Mouse (Mus musculus): ENCODE results near the gene Slc9b2.
A peak's percentile ranks its signal among the peaks of the same experiment; 100 is the strongest.

Slc9b2 gene

GRCm38 (mm10) chr3:135307411-135308259, at the start of gene Slc9b2:
Slc9b2 (plus strand) TSS chr3:135307700.
- DNase-seq (ENCODE audit: low spot score in 2 of 2) = peak; percentile 31 to 32

DNA sequence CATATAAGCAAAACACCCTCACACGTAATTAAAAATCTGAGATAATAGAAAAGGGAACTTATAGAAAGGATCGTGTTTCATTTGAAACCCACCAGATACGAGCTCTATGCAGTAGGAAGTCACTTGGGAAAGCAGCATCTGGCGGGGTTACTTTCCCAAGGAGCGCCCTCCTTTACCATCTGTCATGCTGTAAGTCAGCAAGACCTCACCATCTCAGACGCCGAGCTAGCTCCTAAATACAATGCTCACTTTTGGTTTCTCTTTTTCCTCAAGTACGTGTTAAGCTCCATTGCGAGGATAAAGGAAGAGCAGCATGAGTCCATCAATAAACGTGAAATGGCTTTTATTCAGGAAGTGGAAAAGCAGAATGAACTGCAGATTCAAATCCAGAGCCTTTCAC, 48.6 kb upstream of the Slc9b2 start:
- DNase-seq (ENCODE audit: low spot score in 2 of 2) = no peak

- DNase-seq (ENCODE audit: low spot score in 2 of 2) = no peak
Measured at GRCm38 (mm10) chr3:135260233-135260632, 47.3 kb upstream of the Slc9b2 start.

- no peak for DNase-seq (ENCODE audit: low spot score in 2 of 2)
Measured at GRCm38 (mm10) chr3:135268616-135269015, 38.9 kb upstream of the Slc9b2 start.

DNA sequence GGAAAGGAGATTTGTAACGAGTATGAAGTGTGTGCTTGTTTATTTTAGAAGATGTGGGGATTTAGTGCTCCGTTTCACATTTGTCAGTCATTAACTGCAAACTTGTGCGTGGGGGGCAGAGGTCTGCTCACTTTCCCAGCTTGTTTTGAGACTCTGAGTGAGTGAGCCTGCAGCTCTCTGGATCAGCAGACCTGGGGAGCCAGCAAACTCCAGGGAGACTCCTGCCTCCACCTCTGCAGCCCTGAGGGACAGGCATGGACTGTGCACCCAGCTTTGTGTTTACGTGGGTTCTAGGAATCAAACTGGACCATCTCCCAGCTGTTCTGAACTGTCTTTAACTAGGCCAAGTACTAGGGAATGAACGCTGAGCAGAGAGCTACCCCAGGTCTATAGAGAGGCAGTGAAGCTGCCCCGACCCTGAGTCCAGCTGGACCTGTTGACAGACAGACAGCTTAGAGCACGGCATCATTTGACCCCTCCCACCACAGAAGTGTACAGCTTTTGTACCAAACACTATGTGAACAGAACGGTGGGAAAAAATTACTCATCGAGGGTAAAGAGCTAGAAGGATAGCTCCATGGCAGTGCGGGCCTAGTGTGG, 38.0 kb upstream of the Slc9b2 start:
- DNase-seq (ENCODE audit: low spot score in 2 of 2) = no peak

DNA sequence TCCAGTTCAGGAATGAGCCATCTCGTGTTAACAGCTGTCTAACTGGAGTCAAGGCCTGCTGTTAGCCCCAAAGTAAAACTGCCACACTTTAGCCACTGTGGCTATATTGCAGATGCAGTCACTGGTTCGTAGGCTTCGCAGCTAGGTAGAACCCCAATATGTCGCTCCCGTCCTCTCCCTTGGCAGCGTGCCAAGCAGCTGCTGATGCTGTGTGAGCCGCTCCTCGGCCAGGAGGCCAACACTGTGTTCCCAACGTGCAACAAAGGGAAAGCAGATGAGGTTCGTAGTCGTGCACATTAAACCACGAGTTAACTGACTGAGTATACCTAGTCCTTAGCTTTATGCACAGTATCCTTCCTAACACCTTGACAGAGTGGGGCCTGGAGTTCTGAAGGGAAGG, 34.9 kb upstream of the Slc9b2 start:
- DNase-seq (ENCODE audit: low spot score in 2 of 2) = no peak

GRCm38 (mm10) chr3:135273047-135273446, 34.5 kb upstream of the Slc9b2 start:
- no peak for DNase-seq (ENCODE audit: low spot score in 2 of 2)

DNA sequence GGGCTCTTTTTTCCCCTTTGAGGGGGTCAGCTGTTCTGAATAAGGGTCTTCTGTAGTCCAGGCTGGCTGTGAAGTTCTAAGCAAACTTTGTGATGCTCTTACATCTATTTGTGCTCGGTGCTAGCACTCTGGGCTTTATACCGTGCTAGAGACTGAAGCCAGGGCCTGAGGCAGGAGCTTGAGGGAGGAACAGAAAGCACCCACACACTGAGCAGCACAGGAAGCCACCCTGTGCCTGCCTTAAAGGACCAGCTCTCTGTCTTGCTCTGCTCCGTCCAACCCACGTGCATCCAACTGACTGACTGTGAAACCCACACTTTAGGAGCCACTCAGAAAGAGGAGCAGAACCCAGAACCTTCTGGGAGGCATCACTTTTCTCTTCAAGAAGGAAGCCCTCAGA, 27.3 kb upstream of the Slc9b2 start:
- DNase-seq (ENCODE audit: low spot score in 2 of 2) = no peak

DNA sequence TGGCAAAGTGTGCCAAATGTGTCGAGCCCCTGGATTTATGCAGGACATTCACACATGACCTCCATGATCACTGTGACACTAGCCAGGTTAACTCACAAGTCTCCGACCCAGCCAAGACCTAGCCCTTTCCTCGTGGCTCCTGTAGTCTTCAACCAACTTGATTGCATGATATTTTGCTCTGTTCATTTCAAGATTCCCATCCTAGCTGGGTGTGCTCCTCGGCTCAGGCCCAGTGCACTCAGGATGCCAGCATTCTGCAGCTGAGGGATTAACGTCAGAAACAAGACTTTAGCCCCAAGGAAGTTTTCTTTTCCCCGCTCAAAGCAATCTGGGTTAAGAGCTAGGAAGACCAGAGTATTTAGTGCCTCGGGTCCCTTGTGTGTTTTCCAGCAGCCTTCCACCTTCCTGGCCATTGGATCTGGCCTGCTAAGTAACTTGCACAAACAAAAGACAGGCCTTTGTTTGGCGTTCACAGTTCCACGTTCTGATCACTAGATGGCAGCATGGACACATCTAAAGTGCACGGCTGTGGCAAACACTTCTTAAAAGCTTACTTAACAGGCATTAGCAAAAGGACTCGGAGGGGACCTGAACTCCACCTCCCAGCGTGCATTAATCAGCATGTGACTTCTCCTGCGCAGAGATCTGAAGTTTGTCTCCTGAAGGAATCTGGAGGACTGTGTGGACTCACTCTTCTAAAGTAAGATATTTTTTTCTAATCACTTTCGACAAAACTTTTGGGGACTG, 26.7 kb upstream of the Slc9b2 start, which contains the start of gene Bdh2:
Gene Bdh2 (plus strand): TSS at position 553 of the 747 bp plus-strand sequence.
- peak; percentile 46 to 50 for DNase-seq (ENCODE audit: low spot score in 2 of 2)

DNA sequence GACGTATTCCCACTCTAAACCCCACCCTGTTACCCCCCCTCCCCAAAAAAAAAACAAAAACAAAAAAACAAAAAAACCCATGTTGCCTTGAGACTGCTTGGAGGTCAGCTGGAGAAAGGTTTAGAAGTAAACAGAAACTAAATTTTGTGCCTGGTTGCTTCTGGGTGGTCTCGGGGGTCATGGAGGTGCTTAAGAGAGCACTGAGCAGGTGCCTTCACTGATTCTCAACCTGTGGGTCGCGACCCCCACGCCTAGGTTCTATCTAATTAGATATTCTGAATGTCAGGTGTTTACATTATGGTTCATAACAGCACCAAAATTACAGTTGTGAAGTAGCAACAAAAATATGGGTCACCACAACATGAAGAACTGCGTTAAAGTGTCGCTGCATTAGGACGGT, 25.8 kb upstream of the Slc9b2 start:
- DNase-seq (ENCODE audit: low spot score in 2 of 2) = no peak

DNA sequence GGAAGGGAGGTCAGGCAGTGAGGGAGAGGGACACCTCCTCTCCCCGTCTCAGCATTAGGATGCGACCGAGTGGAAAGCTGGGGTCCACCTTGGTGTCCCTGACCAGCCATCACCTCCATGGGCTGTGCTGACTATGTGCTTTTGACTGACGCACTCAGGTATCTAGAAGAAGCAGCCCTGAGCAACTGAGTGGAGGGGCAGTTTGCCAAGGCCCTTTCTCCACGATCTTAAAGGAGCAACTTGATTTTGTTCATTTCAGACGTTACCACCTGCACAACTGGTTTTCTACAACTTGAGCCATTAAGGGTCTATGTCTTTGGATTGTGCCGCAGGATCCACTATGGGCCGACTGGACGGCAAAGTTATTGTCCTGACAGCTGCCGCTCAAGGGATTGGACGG, 22.2 kb upstream of the Slc9b2 start:
- no peak for DNase-seq (ENCODE audit: low spot score in 2 of 2)

- no peak for DNase-seq (ENCODE audit: low spot score in 2 of 2)
Measured at GRCm38 (mm10) chr3:135285807-135286206, 21.7 kb upstream of the Slc9b2 start.

GRCm38 (mm10) chr3:135288138-135288750, 19.3 kb upstream of the Slc9b2 start:
- no peak for DNase-seq (ENCODE audit: low spot score in 2 of 2)

DNA sequence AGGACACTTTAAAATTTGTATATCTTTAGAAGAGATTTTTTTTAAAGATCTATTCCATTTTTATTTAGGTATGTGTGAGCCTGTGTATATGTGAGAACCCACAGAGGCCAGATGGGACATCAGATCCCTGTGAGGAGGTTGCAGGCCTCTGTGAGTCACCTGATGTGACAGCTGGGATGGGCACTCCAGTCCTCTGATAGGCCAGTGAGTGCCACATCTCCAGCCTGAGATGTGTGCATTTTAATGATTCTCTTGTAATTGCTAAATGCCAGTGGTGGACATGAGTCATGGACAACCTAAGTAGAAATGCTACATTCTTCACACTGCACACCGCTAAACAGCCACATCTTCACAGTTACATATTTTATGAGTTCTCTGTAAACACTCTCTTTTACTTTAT, 18.4 kb upstream of the Slc9b2 start:
- no peak for DNase-seq (ENCODE audit: low spot score in 2 of 2)

DNA sequence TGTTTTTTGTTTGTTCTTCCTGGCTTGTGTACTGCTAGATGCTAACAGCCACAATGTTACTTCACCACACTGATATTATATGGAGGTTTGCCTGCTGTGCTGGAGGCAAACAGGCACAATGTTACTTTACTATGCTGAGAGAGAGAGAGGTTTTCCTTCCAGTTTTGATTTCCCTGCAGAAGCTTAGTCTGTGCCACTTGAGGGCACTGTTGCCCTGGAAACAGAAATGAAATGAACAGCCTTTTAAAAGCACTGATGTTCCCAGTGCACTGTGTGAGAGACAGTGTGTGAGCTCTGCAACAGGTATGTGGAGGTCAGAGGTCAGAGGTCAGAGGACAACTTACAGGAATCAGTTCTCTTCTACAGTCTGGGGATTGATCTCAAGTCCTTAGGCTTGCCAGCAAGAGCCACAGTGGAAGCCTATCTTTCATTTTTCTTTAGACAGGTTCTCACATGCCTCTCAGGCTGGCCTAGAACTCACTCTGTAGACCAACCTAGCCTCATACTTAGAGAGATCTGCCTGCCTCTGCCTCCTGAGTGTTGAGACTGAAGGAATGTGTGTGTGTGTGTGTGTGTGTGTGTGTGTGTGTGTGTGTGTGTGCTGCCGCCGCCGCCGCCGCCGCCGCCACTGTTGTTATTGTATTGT, 17.1 kb upstream of the Slc9b2 start:
- DNase-seq (ENCODE audit: low spot score in 2 of 2) = peak; percentile 15 to 29

- no peak for DNase-seq (ENCODE audit: low spot score in 2 of 2)
Measured at GRCm38 (mm10) chr3:135293703-135294102, 13.8 kb upstream of the Slc9b2 start.

DNA sequence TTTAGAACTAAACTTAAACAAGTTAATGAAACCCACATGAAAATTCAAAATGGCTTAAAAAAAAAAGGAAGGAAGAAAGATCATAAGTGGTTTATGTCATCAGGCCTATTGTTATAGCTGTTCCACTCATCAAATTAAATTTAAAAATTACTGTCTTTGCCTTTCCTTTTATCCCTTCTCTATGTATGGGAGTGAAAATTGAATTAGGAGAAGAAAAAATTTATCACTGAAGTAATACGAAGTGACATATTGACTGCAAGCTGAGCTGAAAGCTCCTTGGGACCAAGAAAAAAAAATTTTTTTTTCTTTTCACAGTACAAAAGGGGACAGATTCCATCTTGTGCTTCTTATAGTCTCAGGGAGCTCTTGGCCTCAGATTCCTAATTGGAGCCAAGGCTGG, 11.9 kb upstream of the Slc9b2 start:
- DNase-seq (ENCODE audit: low spot score in 2 of 2) = no peak

- DNase-seq (ENCODE audit: low spot score in 2 of 2) = no peak
Measured at GRCm38 (mm10) chr3:135298560-135298959, 8.9 kb upstream of the Slc9b2 start.

- DNase-seq (ENCODE audit: low spot score in 2 of 2) = no peak
Measured at GRCm38 (mm10) chr3:135300081-135300480, 7.4 kb upstream of the Slc9b2 start.

DNA sequence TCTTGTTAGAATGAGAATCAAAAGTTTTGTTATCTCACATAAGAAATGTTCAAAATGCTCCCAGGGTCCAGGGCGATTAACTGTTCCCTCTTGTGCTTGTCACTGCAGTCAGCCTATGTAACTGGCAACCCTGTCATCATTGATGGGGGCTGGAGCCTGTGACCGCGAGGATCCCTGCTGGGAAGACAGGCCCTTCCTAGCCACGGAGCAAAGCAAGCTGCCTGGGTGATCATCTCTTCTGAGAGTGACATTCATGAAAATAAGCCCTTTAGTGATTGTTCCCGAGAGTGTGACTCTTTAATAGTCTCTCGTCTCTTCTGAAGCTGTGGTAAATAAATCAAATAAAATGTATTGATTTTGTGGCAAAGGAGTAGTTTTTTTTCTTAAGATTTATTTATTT, 3.4 kb upstream of the Slc9b2 start:
- DNase-seq (ENCODE audit: low spot score in 2 of 2) = no peak

GRCm38 (mm10) chr3:135304566-135304965, 2.9 kb upstream of the Slc9b2 start:
- no peak for DNase-seq (ENCODE audit: low spot score in 2 of 2)

All from spleen, postnatal 36 days (tissue).